Mouse (Mus musculus): ENCODE measurements around the gene Cdrt4. TPM values are rescaled to one million over a fixed set of nuclear protein-coding genes. Genes with fewer than 3 reads are reported as not detected.
A peak's percentile ranks its signal among the peaks of the same experiment; 100 is the strongest.

Cdrt4 gene
- total RNA-seq, 2 experiments from 2014 or later: not detected

- intact Hi-C loops (cut with DNase I): no loop called here
- no peak for DNase-seq
These were observed 39.8 kb downstream of the Cdrt4 start for GRCm38 (mm10) chr11:62990811-62991210.

GRCm38 (mm10) chr11:62992545-62993242 is 41.7 kb downstream of the Cdrt4 start:
- DNase-seq: no peak
- intact Hi-C loops (cut with DNase I): no loop called here

GRCm38 (mm10) chr11:62995066-62995754 is 44.2 kb downstream of the Cdrt4 start:
- no peak for DNase-seq
- intact Hi-C loops (cut with DNase I): no loop called here

- intact Hi-C loops (cut with DNase I): loop anchor here (2.0 kb wide), 2 partner anchors 75 to 135 kb away; no protein-coding TSS in a partner anchor
These were observed 44.9 kb downstream of the Cdrt4 start for GRCm38 (mm10) chr11:62995755-62996521.

GRCm38 (mm10) chr11:62996522-62996898 is 45.5 kb downstream of the Cdrt4 start:
- DNase-seq: no peak
- intact Hi-C loops (cut with DNase I): loop anchor here (2.0 kb wide), 2 partner anchors 76 to 134 kb away; no protein-coding TSS in a partner anchor

More at GRCm38 (mm10) chr11:62995755-62996521, 44.9 kb downstream of the Cdrt4 start:
- DNase-seq: no peak

GRCm38 (mm10) chr11:62997039-62997717 is 46.2 kb downstream of the Cdrt4 start:
- DNase-seq: peak in 1 of 2 experiments; percentile 79
- intact Hi-C loops (cut with DNase I): loop anchor here (2.0 kb wide), 2 partner anchors 76 to 134 kb away; no protein-coding TSS in a partner anchor

GRCm38 (mm10) chr11:62997718-62998281 is 46.8 kb downstream of the Cdrt4 start:
- intact Hi-C loops (cut with DNase I): loop anchor here (2.0 kb wide), 2 partner anchors 77 to 133 kb away; no protein-coding TSS in a partner anchor
- DNase-seq: peak; percentile 51 to 78

GRCm38 (mm10) chr11:63000126-63000525 is 49.1 kb downstream of the Cdrt4 start:
- intact Hi-C loops (cut with DNase I): no loop called here
- no peak for DNase-seq

GRCm38 (mm10) chr11:63004617-63005016 is 53.6 kb downstream of the Cdrt4 start:
- intact Hi-C loops (cut with DNase I): no loop called here
- DNase-seq: no peak

GRCm38 (mm10) chr11:63007376-63007775 is 56.4 kb downstream of the Cdrt4 start:
- intact Hi-C loops (cut with DNase I): no loop called here
- DNase-seq: no peak

GRCm38 (mm10) chr11:63008004-63008403 is 57.0 kb downstream of the Cdrt4 start:
- intact Hi-C loops (cut with DNase I): no loop called here
- no peak for DNase-seq

GRCm38 (mm10) chr11:63009761-63010160 is 58.8 kb downstream of the Cdrt4 start:
- intact Hi-C loops (cut with DNase I): no loop called here
- DNase-seq: no peak

GRCm38 (mm10) chr11:63017327-63018082 is 66.5 kb downstream of the Cdrt4 start:
- DNase-seq: no peak
- intact Hi-C loops (cut with DNase I): no loop called here

GRCm38 (mm10) chr11:63018083-63018622 is 67.2 kb downstream of the Cdrt4 start:
- intact Hi-C loops (cut with DNase I): no loop called here
- no peak for DNase-seq

- no peak for DNase-seq
- intact Hi-C loops (cut with DNase I): no loop called here
These were observed 69.6 kb downstream of the Cdrt4 start for GRCm38 (mm10) chr11:63020633-63021032.

GRCm38 (mm10) chr11:63021141-63021806 is 70.3 kb downstream of the Cdrt4 start:
- no peak for DNase-seq
- intact Hi-C loops (cut with DNase I): no loop called here

- intact Hi-C loops (cut with DNase I): no loop called here
These were observed 72.5 kb downstream of the Cdrt4 start for GRCm38 (mm10) chr11:63023461-63023860.

GRCm38 (mm10) chr11:63024136-63024535 is 73.1 kb downstream of the Cdrt4 start:
- DNase-seq: no peak
- intact Hi-C loops (cut with DNase I): no loop called here

More at GRCm38 (mm10) chr11:63023461-63023860, 72.5 kb downstream of the Cdrt4 start:
- peak; percentile 32 to 48 for DNase-seq
